Mouse (Mus musculus) MEL (cell line): ENCODE results near the gene Alpk1. TPM values are rescaled to one million over a fixed set of nuclear protein-coding genes. Genes with fewer than 3 reads are reported as not detected.
A peak's percentile ranks its signal among the peaks of the same experiment; 100 is the strongest.

Experiments
- DNase-seq: peaks from one replicate; pipeline ENCODE4 v3.0.0; 2011; ENCODE audit warnings: low read depth, low spot score
- H3K27ac ChIP-seq: 2 replicates; pipeline ENCODE4 v1.5.1; 2012; ENCODE audit warnings: low read depth, mild to moderate bottlenecking, control low read depth, low read length, moderate library complexity; ENCODE audit not compliant: control insufficient read depth
- H3K27me3 ChIP-seq, 2 experiments: fragments of 150-350 bp in 1 of 2; sonication (generic) in 1 of 2; 2 replicates each; pipeline ENCODE4 v1.6.1; 2012; ENCODE audit warnings: low read length in 2 of 2, mild to moderate bottlenecking in 2 of 2, improper control_type of control experiment in 1 of 2, moderate library complexity in 1 of 2; ENCODE audit not compliant: insufficient read depth in 2 of 2, control insufficient read depth in 1 of 2
- H3K36me3 ChIP-seq, 2 experiments: 2 replicates each; pipeline ENCODE4 v1.6.1; 2012 to 2014; ENCODE audit warnings: low read length in 2 of 2, improper control_type of control experiment in 1 of 2, inconsistent platforms in 1 of 2, mild to moderate bottlenecking in 1 of 2; ENCODE audit not compliant: insufficient read depth in 2 of 2, control insufficient read depth in 1 of 2
- H3K4me1 ChIP-seq, 2 experiments: fragments of 150-350 bp in 1 of 2; sonication (generic) in 1 of 2; 2 replicates each; pipeline ENCODE4 v1.6.1; 2012; ENCODE audit warnings: low read length in 2 of 2, improper control_type of control experiment in 1 of 2, mild to moderate bottlenecking in 1 of 2; ENCODE audit not compliant: insufficient read depth in 2 of 2, control insufficient read depth in 1 of 2
- H3K4me3 ChIP-seq, 2 experiments: fragments of 150-350 bp in 1 of 2; sonication (generic) in 1 of 2; 2 replicates each; pipeline ENCODE4 v1.5.1; 2012; ENCODE audit warnings: low read depth in 2 of 2, low read length in 2 of 2, mild to moderate bottlenecking in 2 of 2, moderate library complexity in 2 of 2, control low read depth in 1 of 2, improper control_type of control experiment in 1 of 2; ENCODE audit not compliant: control insufficient read depth in 1 of 2, insufficient read depth in 1 of 2
- H3K79me2 ChIP-seq: 2 replicates; pipeline ENCODE4 v1.6.1; 2012; ENCODE audit warnings: mild to moderate bottlenecking, low read length, moderate library complexity; ENCODE audit not compliant: control insufficient read depth, poor library complexity, insufficient read depth
- H3K9ac ChIP-seq: 2 replicates; pipeline ENCODE4 v1.6.1; 2012; ENCODE audit warnings: low read depth, mild to moderate bottlenecking, control low read depth, low read length, moderate library complexity; ENCODE audit not compliant: control insufficient read depth, poor library complexity, severe bottlenecking
- H3K9me3 ChIP-seq: fragments of 150-350 bp; sonication (generic); replicated peaks from 2 replicates; pipeline ENCODE4 v1.6.1; 2012; ENCODE audit warnings: mild to moderate bottlenecking, low read length, improper control_type of control experiment, moderate library complexity; ENCODE audit not compliant: insufficient read depth
- CHD1 ChIP-seq: IDR thresholded peaks from 2 replicates; pipeline ENCODE4 v1.6.1; 2012; ENCODE audit warnings: low read depth, mild to moderate bottlenecking, inconsistent platforms, low read length, improper control_type of control experiment
- CHD2 ChIP-seq: IDR thresholded peaks from 2 replicates; pipeline ENCODE4 v1.6.1; 2011; ENCODE audit warnings: low read length, improper control_type of control experiment
- CTCF ChIP-seq, 3 experiments: IDR thresholded peaks in 2 of 3; conservative IDR thresholded peaks in 1 of 3; 2 replicates each; pipeline ENCODE4 v1.5.1; 2011 to 2012; ENCODE audit warnings: low read length in 3 of 3, low read depth in 2 of 3, mild to moderate bottlenecking in 2 of 3, improper control_type of control experiment in 1 of 3, inconsistent platforms in 1 of 3, mixed read lengths in 1 of 3, moderate library complexity in 1 of 3; ENCODE audit not compliant: control insufficient read depth in 1 of 3, insufficient read depth in 1 of 3, poor library complexity in 1 of 3, severe bottlenecking in 1 of 3
- E2F4 ChIP-seq: IDR thresholded peaks from 2 replicates; pipeline ENCODE4 v1.6.1; 2011; ENCODE audit warnings: low read depth, low read length, improper control_type of control experiment, borderline replicate concordance
- EP300 ChIP-seq, 2 experiments: IDR thresholded peaks; 2 replicates each; pipeline ENCODE4 v1.6.1; 2011; ENCODE audit warnings: improper control_type of control experiment in 2 of 2, low read length in 2 of 2, low read depth in 1 of 2, mild to moderate bottlenecking in 1 of 2
- ETS1 ChIP-seq: IDR thresholded peaks from 2 replicates; pipeline ENCODE4 v1.6.1; 2012; ENCODE audit warnings: low read depth, mild to moderate bottlenecking, inconsistent platforms, low read length, improper control_type of control experiment, moderate library complexity
- GABPA ChIP-seq: IDR thresholded peaks from 2 replicates; pipeline ENCODE4 v1.6.1; 2012; ENCODE audit warnings: low read depth, mild to moderate bottlenecking, inconsistent platforms, low read length, improper control_type of control experiment, moderate library complexity
- HCFC1 ChIP-seq: IDR thresholded peaks from 2 replicates; pipeline ENCODE4 v1.6.1; 2012; ENCODE audit warnings: low read depth, mild to moderate bottlenecking, inconsistent platforms, low read length, improper control_type of control experiment, moderate library complexity
- KAT2A ChIP-seq: conservative IDR thresholded peaks from 2 replicates; pipeline ENCODE4 v1.6.1; 2012; ENCODE audit warnings: low read depth, low read length, improper control_type of control experiment, inconsistent platforms
- MAFK ChIP-seq: IDR thresholded peaks from 2 replicates; pipeline ENCODE4 v1.6.1; 2011; ENCODE audit warnings: low read depth, mild to moderate bottlenecking, low read length, improper control_type of control experiment, borderline replicate concordance
- MAZ ChIP-seq: IDR thresholded peaks from 2 replicates; pipeline ENCODE4 v1.6.1; 2012; ENCODE audit warnings: low read depth, mild to moderate bottlenecking, inconsistent platforms, low read length, improper control_type of control experiment
- MEF2A ChIP-seq: IDR thresholded peaks from 2 replicates; pipeline ENCODE4 v1.6.1; 2014; ENCODE audit warnings: low read depth, mild to moderate bottlenecking, inconsistent platforms, low read length, improper control_type of control experiment; ENCODE audit not compliant: poor library complexity, insufficient replicate concordance, severe bottlenecking; ENCODE audit errors: extremely low read depth
- MXI1 ChIP-seq: IDR thresholded peaks from 2 replicates; pipeline ENCODE4 v1.6.1; 2011; ENCODE audit warnings: mild to moderate bottlenecking, low read depth, low read length, improper control_type of control experiment
- MYB ChIP-seq: IDR thresholded peaks from 2 replicates; pipeline ENCODE4 v1.6.1; 2011; ENCODE audit warnings: mild to moderate bottlenecking, low read depth, low read length, improper control_type of control experiment
- NRF1 ChIP-seq: IDR thresholded peaks from 2 replicates; pipeline ENCODE4 v1.6.1; 2014; ENCODE audit warnings: low read depth, mild to moderate bottlenecking, inconsistent platforms, low read length, improper control_type of control experiment, moderate library complexity; ENCODE audit not compliant: poor library complexity, insufficient read depth, severe bottlenecking
- SMC3 ChIP-seq: IDR thresholded peaks from 2 replicates; pipeline ENCODE4 v1.6.1; 2011; ENCODE audit warnings: low read depth, low read length, improper control_type of control experiment
- TBP ChIP-seq: IDR thresholded peaks from 2 replicates; pipeline ENCODE4 v1.8.0; 2011; ENCODE audit warnings: low read depth, low read length, improper control_type of control experiment
- UBTF ChIP-seq: IDR thresholded peaks from 2 replicates; pipeline ENCODE4 v1.6.1; 2012; ENCODE audit warnings: low read depth, mild to moderate bottlenecking, inconsistent platforms, low read length, improper control_type of control experiment, moderate library complexity, borderline replicate concordance; ENCODE audit not compliant: insufficient read depth
- ZC3H11A ChIP-seq: IDR thresholded peaks from 2 replicates; pipeline ENCODE4 v1.6.1; 2012; ENCODE audit warnings: low read depth, mild to moderate bottlenecking, inconsistent platforms, low read length, improper control_type of control experiment
- ZMIZ1 ChIP-seq: IDR thresholded peaks from 2 replicates; pipeline ENCODE4 v1.6.1; 2012; ENCODE audit warnings: low read depth, mild to moderate bottlenecking, inconsistent platforms, low read length, improper control_type of control experiment, moderate library complexity
- ZNF384 ChIP-seq: IDR thresholded peaks from 2 replicates; pipeline ENCODE4 v1.6.1; 2012; ENCODE audit warnings: low read depth, mild to moderate bottlenecking, inconsistent platforms, low read length, improper control_type of control experiment
- polyA plus RNA-seq, 2 experiments: library from polyadenylated mRNA; stranded (reverse) in 1 of 2; unstranded in 1 of 2; fragments of >175 nt in 1 of 2; fragments of >200 nt in 1 of 2; gene quantifications; 2 replicates each; pipeline versions ENCODE4 v1.2.1 to v1.2.4; 2012; ENCODE audit warnings: low replicate concordance in 2 of 2, low read depth in 1 of 2; ENCODE audit not compliant: insufficient read length in 2 of 2, insufficient read depth in 1 of 2, missing spikeins in 1 of 2
- total RNA-seq: library from RNA; depleted of rRNA; stranded (reverse); fragments of 300-350 nt; gene quantifications from 2 replicates; pipeline ENCODE4 v1.2.3, GENCODE M21; 2012

Gene Alpk1
- total and polyA plus RNA-seq, 3 experiments, result 1.8 to 2.4 TPM; not detected in 1

GRCm38 (mm10) chr3:127633080-127634032 lies 147.0 kb downstream of the Alpk1 start, which contains the start of gene Neurog2 (continued):
- TF ChIP-seq EP300 (IDR thresholded peaks at IDR 0.05; ENCODE audit: low read depth in 1 of 2, low read length in 2 of 2) (no peak), ZNF384 (no peak), ZC3H11A (no peak), KAT2A (no peak)
- TF ChIP-seq, all 39 proteins: peak for 0

- no peaks in the 10 kb centered on the region for H3K36me3 ChIP-seq
- peak overlapping the region; percentile 16 to 50; a peak in 3 of 4 replicates for H3K4me3 ChIP-seq
- H3K4me1 ChIP-seq, result no peaks in the 10 kb centered on the region
- H3K9me3 ChIP-seq, result no peaks in the 10 kb centered on the region
- peaks cover 4 to 14% of the 10 kb centered on the region in 2 experiments for H3K27me3 ChIP-seq
- peak; percentile 55 for DNase-seq
- no peak overlapping the region for H3K9ac ChIP-seq
- TF ChIP-seq NRF1 (no peak), HCFC1 (no peak), MAZ (no peak), ZMIZ1 (no peak), CHD1 (no peak)
- H3K79me2 ChIP-seq, result no peaks in the 10 kb centered on the region
- no peak overlapping the region for H3K27ac ChIP-seq
Observed at GRCm38 (mm10) chr3:127632531-127632930, 147.8 kb downstream of the Alpk1 start.

GRCm38 (mm10) chr3:127631582-127631981 lies 148.7 kb downstream of the Alpk1 start:
- no peak for DNase-seq
- no peaks in the 10 kb centered on the region for H3K9me3 ChIP-seq
- no peaks in the 10 kb centered on the region for H3K4me1 ChIP-seq
- no peaks in the 10 kb centered on the region for H3K79me2 ChIP-seq
- H3K4me3 ChIP-seq, result no peak overlapping the region
- peaks cover 4 to 7% of the 10 kb centered on the region in 2 experiments for H3K27me3 ChIP-seq
- 0 out of 4 replicates have a peak, but pooled peaks cover 0 to under 1% of the 10 kb centered on the region in 2 experiments for H3K36me3 ChIP-seq
- TF ChIP-seq MYB (no peak), TBP (no peak), NRF1 (no peak), ZC3H11A (no peak), UBTF (no peak), HCFC1 (no peak), CHD2 (no peak), GABPA (no peak), SMC3 (no peak), MAFK (no peak), E2F4 (no peak), ETS1 (no peak), CTCF (IDR thresholded peaks at IDR 0.05 in 2 of 3, conservative IDR thresholded peaks at IDR 0.05 in 1 of 3; ENCODE audit: control insufficient read depth in 1 of 3, insufficient read depth in 1 of 3, low read depth in 2 of 3, low read length in 3 of 3, poor library complexity in 1 of 3, severe bottlenecking in 1 of 3) (no peak; a peak in 1 of 6 replicates), KAT2A (no peak), MEF2A (no peak), MXI1 (no peak)
- H3K27ac ChIP-seq, result no peak overlapping the region
- H3K9ac ChIP-seq, result no peak overlapping the region
